Mouse (Mus musculus) limb, embryonic 14.5 days (tissue): ENCODE results near the gene Spata16. TPM values are rescaled to one million over a fixed set of nuclear protein-coding genes. Genes with fewer than 3 reads are reported as not detected.

Experiments
- ATAC-seq: fragments of 200-750 bp; cut with Nextera tagmentation; 2 replicates; pipeline ENCODE4 v1.8.0; 2017; ENCODE audit warnings: low read depth, moderate number of reproducible peaks, moderate TSS enrichment; ENCODE audit not compliant: low FRiP score
- DNase-seq: peaks from one replicate; pipeline ENCODE4 v3.0.0-alpha.2; 2015; ENCODE audit warnings: low spot score
- H3K27ac ChIP-seq: fragments of 300-500 bp; sonication (generic); replicated peaks from 2 replicates; pipeline ENCODE4 v1.5.1; 2014; ENCODE audit warnings: low read depth, mild to moderate bottlenecking, low read length, moderate library complexity, mixed read lengths
- H3K27me3 ChIP-seq: fragments of 300-500 bp; sonication (generic); 2 replicates; pipeline ENCODE4 v1.6.1; 2014; ENCODE audit warnings: low read length, mixed read lengths; ENCODE audit not compliant: control insufficient read depth, insufficient read depth
- H3K36me3 ChIP-seq: fragments of 300-500 bp; sonication (generic); 2 replicates; pipeline ENCODE4 v1.6.1; 2014; ENCODE audit warnings: mild to moderate bottlenecking, low read length, moderate library complexity, mixed read lengths; ENCODE audit not compliant: control insufficient read depth, insufficient read depth
- H3K4me1 ChIP-seq: fragments of 300-500 bp; sonication (generic); 2 replicates; pipeline ENCODE4 v1.6.1; 2014; ENCODE audit warnings: antibody characterized with exemption, low read length, mixed read lengths; ENCODE audit not compliant: control insufficient read depth, insufficient read depth
- H3K4me2 ChIP-seq: fragments of 300-500 bp; sonication (generic); replicated peaks from 2 replicates; pipeline ENCODE4 v1.6.1; 2014; ENCODE audit warnings: low read depth, mild to moderate bottlenecking, low read length, moderate library complexity; ENCODE audit not compliant: severe bottlenecking
- H3K4me3 ChIP-seq: fragments of 300-500 bp; sonication (generic); replicated peaks from 2 replicates; pipeline ENCODE4 v1.5.1; 2014; ENCODE audit warnings: low read length
- H3K9ac ChIP-seq: fragments of 300-500 bp; sonication (generic); 2 replicates; pipeline ENCODE4 v1.6.1; 2014; ENCODE audit warnings: mild to moderate bottlenecking, low read depth, low read length, moderate library complexity; ENCODE audit not compliant: severe bottlenecking
- H3K9me3 ChIP-seq: fragments of 300-500 bp; sonication (generic); 2 replicates; pipeline ENCODE4 v1.6.1; 2016; ENCODE audit warnings: low read length; ENCODE audit not compliant: control insufficient read depth
- POLR2A ChIP-seq: fragments of 200-500 bp; IDR thresholded peaks from 2 replicates; pipeline ENCODE4 v1.8.0; 2012; ENCODE audit warnings: inconsistent platforms, mild to moderate bottlenecking, moderate library complexity, borderline replicate concordance; ENCODE audit not compliant: insufficient read depth, insufficient read length; ENCODE audit errors: extremely low read depth
- WGBS: fragments of 180-500 bp; shearing (Covaris S2); extraction: QIAGEN DNeasy Blood & Tissue Kit; methylation state at CpG from one replicate; pipeline ENCODE4 v1.1.7; 2014; 5-methylcytosine and 5-hydroxymethylcytosine counted together
- polyA plus RNA-seq, 2 experiments: library from polyadenylated mRNA; depleted of rRNA in 1 of 2; stranded (reverse) in 1 of 2; unstranded in 1 of 2; fragments of >200 nt; fragmentation: Nextera tagmentation in 1 of 2; extraction: Ambion mirVana in 1 of 2; gene quantifications; 2 replicates each; pipeline versions ENCODE4 v1.2.1 to v1.2.3; 2012 to 2014

The Spata16 gene
- polyA plus RNA-seq, 2 experiments = not detected

- H3K4me3 ChIP-seq = no peak overlapping the region
- no peaks in the 10 kb centered on the region for H3K4me1 ChIP-seq
- no peak for ATAC-seq
- H3K36me3 ChIP-seq = no peaks in the 10 kb centered on the region
- H3K9ac ChIP-seq = no peak overlapping the region
- no peaks in the 10 kb centered on the region for H3K27me3 ChIP-seq
- no peaks in the 10 kb centered on the region for H3K9me3 ChIP-seq
- TF ChIP-seq POLR2A = no peak
- H3K4me2 ChIP-seq = no peak overlapping the region
- DNase-seq = no peak
- WGBS = 70% methylated on average over 5 of the region's 5 CpGs
- H3K27ac ChIP-seq = no peak overlapping the region
Observed at GRCm38 (mm10) chr3:26966776-26967175, 329.4 kb downstream of the Spata16 start.

GRCm38 (mm10) chr3:26968852-26969513, 331.6 kb downstream of the Spata16 start:
- no peak for ATAC-seq
- TF ChIP-seq POLR2A = no peak

GRCm38 (mm10) chr3:26970529-26970928, 333.1 kb downstream of the Spata16 start:
- no peaks in the 10 kb centered on the region for H3K27me3 ChIP-seq
- WGBS = 80% methylated on average over 3 of the region's 3 CpGs
- no peaks in the 10 kb centered on the region for H3K4me1 ChIP-seq
- no peak for DNase-seq
- no peak for ATAC-seq
- H3K4me2 ChIP-seq = no peak overlapping the region
- H3K4me3 ChIP-seq = no peak overlapping the region
- no peak for TF ChIP-seq POLR2A
- no peak overlapping the region for H3K9ac ChIP-seq
- no peaks in the 10 kb centered on the region for H3K36me3 ChIP-seq
- no peaks in the 10 kb centered on the region for H3K9me3 ChIP-seq
- H3K27ac ChIP-seq = no peak overlapping the region

More at GRCm38 (mm10) chr3:26968852-26969513, 331.6 kb downstream of the Spata16 start:
- 83% methylated on average over 3 of the region's 3 CpGs for WGBS
- Histone ChIP-seq H3K27me3 (no peaks in the 10 kb centered on the region), H3K4me1 (no peaks in the 10 kb centered on the region), H3K4me3 (no peak overlapping the region), H3K9me3 (no peaks in the 10 kb centered on the region), H3K27ac (no peak overlapping the region), H3K9ac (no peak overlapping the region), H3K4me2 (no peak overlapping the region), H3K36me3 (no peaks in the 10 kb centered on the region)
- DNase-seq = no peak

GRCm38 (mm10) chr3:26971276-26971675, 333.9 kb downstream of the Spata16 start:
- DNase-seq (no peak), ATAC-seq (no peak)
- 45% methylated on average over 1 of the region's 1 CpGs for WGBS
- Histone ChIP-seq H3K4me2 (no peak overlapping the region), H3K27ac (no peak overlapping the region), H3K27me3 (no peaks in the 10 kb centered on the region), H3K4me3 (no peak overlapping the region), H3K4me1 (no peaks in the 10 kb centered on the region), H3K9me3 (no peaks in the 10 kb centered on the region), H3K9ac (no peak overlapping the region), H3K36me3 (no peaks in the 10 kb centered on the region)
- no peak for TF ChIP-seq POLR2A

- no peak overlapping the region for H3K4me3 ChIP-seq
- ATAC-seq (no peak), DNase-seq (peak; percentile 47)
- no peaks in the 10 kb centered on the region for H3K36me3 ChIP-seq
- no peak overlapping the region for H3K27ac ChIP-seq
- no peaks in the 10 kb centered on the region for H3K4me1 ChIP-seq
- WGBS = 29% methylated on average over 1 of the region's 1 CpGs
- H3K4me2 ChIP-seq = no peak overlapping the region
- no peak for TF ChIP-seq POLR2A
- H3K9me3 ChIP-seq = no peaks in the 10 kb centered on the region
- H3K27me3 ChIP-seq = no peaks in the 10 kb centered on the region
- H3K9ac ChIP-seq = no peak overlapping the region
Observed at GRCm38 (mm10) chr3:26972105-26972504, 334.7 kb downstream of the Spata16 start.
